Mouse (Mus musculus) CH12.LX (cell line): ENCODE measurements at regions not wholly inside any gene's neighbourhood (a gene's known extent, or its start where the extent isn't known, plus 50 kb on each side); places are given as distances from the start of the nearest gene placed in this dataset.

ENCODE experiments used
- DNase-seq: peaks from one replicate; pipeline ENCODE4 v3.0.0-alpha.2; 2013; ENCODE audit errors: extremely low read depth
- H3K27ac ChIP-seq: 2 replicates; pipeline ENCODE4 v1.5.1; 2012; ENCODE audit warnings: low read depth, mild to moderate bottlenecking, control low read depth, moderate library complexity; ENCODE audit not compliant: insufficient read depth
- H3K27me3 ChIP-seq: replicated peaks from 2 replicates; pipeline ENCODE3; 2012; ENCODE audit warnings: inconsistent platforms
- H3K36me3 ChIP-seq, 2 experiments: replicated peaks in 1 of 2; 2 replicates each; pipeline versions ENCODE3 to v1.6.1; 2012; ENCODE audit warnings: inconsistent platforms in 1 of 2, low read length in 1 of 2, mild to moderate bottlenecking in 1 of 2, mixed read lengths in 1 of 2, moderate library complexity in 1 of 2; ENCODE audit not compliant: control insufficient read depth in 1 of 2, insufficient read depth in 1 of 2
- H3K4me1 ChIP-seq, 2 experiments: 2 replicates each; pipeline ENCODE4 v1.6.1; 2012; ENCODE audit warnings: inconsistent platforms in 1 of 2, moderate library complexity in 1 of 2; ENCODE audit not compliant: insufficient read depth in 2 of 2, control insufficient read depth in 1 of 2
- H3K4me2 ChIP-seq: 2 replicates; pipeline ENCODE4 v1.6.1; 2012; ENCODE audit warnings: low read depth, mild to moderate bottlenecking, control low read depth; ENCODE audit not compliant: poor library complexity, insufficient read depth, severe bottlenecking
- H3K4me3 ChIP-seq, 3 experiments: fragments of 150-350 bp in 1 of 3; sonication (generic) in 1 of 3; replicated peaks in 1 of 3; 2 replicates each; pipeline versions ENCODE3 to v1.5.1; 2011 to 2012; ENCODE audit warnings: low read depth in 2 of 3, low read length in 2 of 3, mild to moderate bottlenecking in 2 of 3, moderate library complexity in 2 of 3, control low read depth in 1 of 3, improper control_type of control experiment in 1 of 3, inconsistent platforms in 1 of 3, mixed read lengths in 1 of 3; ENCODE audit not compliant: poor library complexity in 1 of 3
- H3K79me2 ChIP-seq: replicated peaks from 2 replicates; pipeline ENCODE4 v1.6.1; 2012; ENCODE audit warnings: mild to moderate bottlenecking, moderate library complexity; ENCODE audit not compliant: control insufficient read depth, poor library complexity, insufficient read depth, severe bottlenecking; ENCODE audit errors: extremely low read depth
- H3K9ac ChIP-seq: 2 replicates; pipeline ENCODE4 v1.6.1; 2012; ENCODE audit warnings: low read depth, mild to moderate bottlenecking, control low read depth, moderate library complexity; ENCODE audit not compliant: insufficient read depth
- H3K9me3 ChIP-seq: replicated peaks from 2 replicates; pipeline ENCODE3; 2012; ENCODE audit warnings: low read length, inconsistent platforms, mixed read lengths
- BHLHE40 ChIP-seq: IDR thresholded peaks from 2 replicates; pipeline ENCODE4 v1.6.1; 2011; ENCODE audit warnings: mild to moderate bottlenecking, low read depth, low read length, improper control_type of control experiment
- CHD2 ChIP-seq: IDR thresholded peaks from 2 replicates; pipeline ENCODE4 v1.6.1; 2011; ENCODE audit warnings: low read length, improper control_type of control experiment
- EP300 ChIP-seq: IDR thresholded peaks from 2 replicates; pipeline ENCODE4 v1.6.1; 2011; ENCODE audit warnings: low read length, improper control_type of control experiment
- ETS1 ChIP-seq: conservative IDR thresholded peaks from 2 replicates; pipeline ENCODE4 v1.6.1; 2012; ENCODE audit warnings: low read depth, mild to moderate bottlenecking, inconsistent platforms, low read length, improper control_type of control experiment, moderate library complexity
- GABPA ChIP-seq: IDR thresholded peaks from 2 replicates; pipeline ENCODE4 v1.6.1; 2012; ENCODE audit warnings: low read depth, low read length, improper control_type of control experiment, inconsistent platforms; ENCODE audit not compliant: insufficient replicate concordance
- HCFC1 ChIP-seq: IDR thresholded peaks from 2 replicates; pipeline ENCODE4 v1.6.1; 2012; ENCODE audit warnings: low read depth, mild to moderate bottlenecking, inconsistent platforms, low read length, improper control_type of control experiment
- IRF4 ChIP-seq: IDR thresholded peaks from 2 replicates; pipeline ENCODE4 v1.6.1; 2014; ENCODE audit warnings: low read depth, mild to moderate bottlenecking, inconsistent platforms, low read length, improper control_type of control experiment
- JUN ChIP-seq: IDR thresholded peaks from 2 replicates; pipeline ENCODE4 v1.6.1; 2011; ENCODE audit warnings: low read depth, mild to moderate bottlenecking, low read length, improper control_type of control experiment, moderate library complexity; ENCODE audit not compliant: insufficient read depth
- JUND ChIP-seq: conservative IDR thresholded peaks from 2 replicates; pipeline ENCODE4 v1.6.1; 2011; ENCODE audit warnings: low read depth, low read length, improper control_type of control experiment
- KAT2A ChIP-seq: IDR thresholded peaks from 2 replicates; pipeline ENCODE4 v1.6.1; 2012; ENCODE audit warnings: low read length, improper control_type of control experiment, inconsistent platforms; ENCODE audit not compliant: insufficient replicate concordance
- MAFK ChIP-seq: IDR thresholded peaks from 2 replicates; pipeline ENCODE4 v1.6.1; 2011; ENCODE audit warnings: low read length, improper control_type of control experiment; ENCODE audit not compliant: insufficient replicate concordance
- MAZ ChIP-seq: IDR thresholded peaks from 2 replicates; pipeline ENCODE4 v1.6.1; 2012; ENCODE audit warnings: low read depth, mild to moderate bottlenecking, inconsistent platforms, low read length, improper control_type of control experiment, moderate library complexity
- MEF2A ChIP-seq: IDR thresholded peaks from 2 replicates; pipeline ENCODE4 v1.6.1; 2014; ENCODE audit warnings: low read depth, mild to moderate bottlenecking, inconsistent platforms, low read length, improper control_type of control experiment, borderline replicate concordance
- MXI1 ChIP-seq: IDR thresholded peaks from 2 replicates; pipeline ENCODE4 v1.6.1; 2011; ENCODE audit warnings: mild to moderate bottlenecking, low read depth, low read length, improper control_type of control experiment
- MYC ChIP-seq: IDR thresholded peaks from 2 replicates; pipeline ENCODE4 v1.6.1; 2011; ENCODE audit warnings: low read depth, mild to moderate bottlenecking, improper control_type of control experiment, low read length
- NELFE ChIP-seq: IDR thresholded peaks from 2 replicates; pipeline ENCODE4 v1.6.1; 2011; ENCODE audit warnings: low read depth, low read length, improper control_type of control experiment
- NRF1 ChIP-seq: IDR thresholded peaks from 2 replicates; pipeline ENCODE4 v1.6.1; 2014; ENCODE audit warnings: low read depth, mild to moderate bottlenecking, inconsistent platforms, low read length, improper control_type of control experiment, moderate library complexity
- PAX5 ChIP-seq: IDR thresholded peaks from 2 replicates; pipeline ENCODE4 v1.6.1; 2012; ENCODE audit warnings: low read length, inconsistent platforms, mixed read lengths
- POLR2AphosphoS2 ChIP-seq: IDR thresholded peaks from 2 replicates; pipeline ENCODE4 v1.6.1; 2011; ENCODE audit warnings: low read depth, low read length, improper control_type of control experiment
- RAD21 ChIP-seq: IDR thresholded peaks from 2 replicates; pipeline ENCODE4 v1.6.1; 2011; ENCODE audit warnings: low read depth, mild to moderate bottlenecking, low read length, improper control_type of control experiment, moderate library complexity
- RCOR1 ChIP-seq: conservative IDR thresholded peaks from 2 replicates; pipeline ENCODE4 v1.6.1; 2012; ENCODE audit warnings: low read depth, mild to moderate bottlenecking, inconsistent platforms, low read length, improper control_type of control experiment
- TBP ChIP-seq: conservative IDR thresholded peaks from 2 replicates; pipeline ENCODE4 v1.6.1; 2011; ENCODE audit warnings: low read depth, low read length, improper control_type of control experiment
- UBTF ChIP-seq: IDR thresholded peaks from 2 replicates; pipeline ENCODE4 v1.6.1; 2012; ENCODE audit warnings: low read depth, mild to moderate bottlenecking, inconsistent platforms, low read length, improper control_type of control experiment, moderate library complexity
- USF1 ChIP-seq: IDR thresholded peaks from 2 replicates; pipeline ENCODE4 v1.6.1; 2014; ENCODE audit warnings: low read depth, mild to moderate bottlenecking, inconsistent platforms, low read length, improper control_type of control experiment
- ZC3H11A ChIP-seq: IDR thresholded peaks from 2 replicates; pipeline ENCODE4 v1.6.1; 2012; ENCODE audit warnings: low read depth, mild to moderate bottlenecking, inconsistent platforms, low read length, improper control_type of control experiment
- ZKSCAN1 ChIP-seq: IDR thresholded peaks from 2 replicates; pipeline ENCODE4 v1.6.1; 2012; ENCODE audit warnings: low read depth, inconsistent platforms, low read length, improper control_type of control experiment, borderline replicate concordance
- ZMIZ1 ChIP-seq: IDR thresholded peaks from 2 replicates; pipeline ENCODE4 v1.6.1; 2012; ENCODE audit warnings: low read depth, mild to moderate bottlenecking, inconsistent platforms, low read length, improper control_type of control experiment
- dilution Hi-C: fragments of 300-500 bp; cut with MboI; formaldehyde crosslinking; loops from 2 replicates; pipeline ENCODE4 v1.14.3; 2020; ENCODE audit warnings: low sequenced_read_pairs; ENCODE audit not compliant: extremely low pct_unique_long_range_greater_than_20kb, extremely low pct_ligation_motif_present
- in situ Hi-C: fragments of 300-500 bp; cut with MboI; formaldehyde crosslinking; loops from 3 replicates; pipeline ENCODE4 v1.14.3; 2019; ENCODE audit warnings: low sequenced_read_pairs, low pct_ligation_motif_present, low pct_unique_long_range_greater_than_20kb, mixed read lengths

- Histone ChIP-seq H3K4me2 (no peak overlapping the region), H3K4me1 (no peaks in the 10 kb centered on the region), H3K79me2 (no peaks in the 10 kb centered on the region), H3K9ac (no peak overlapping the region), H3K4me3 (no peak overlapping the region), H3K36me3 (no peaks in the 10 kb centered on the region), H3K9me3 (peaks cover 95% of the 10 kb centered on the region), H3K27me3 (no peaks in the 10 kb centered on the region), H3K27ac (no peak overlapping the region)
- dilution Hi-C loops (no loop called here), in situ Hi-C loops (no loop called here)
- TF ChIP-seq MAFK (no peak), JUN (no peak), UBTF (no peak), MXI1 (no peak), NRF1 (no peak), TBP (no peak), ZC3H11A (no peak), BHLHE40 (no peak), GABPA (no peak), PAX5 (no peak), POLR2AphosphoS2 (no peak), RCOR1 (no peak), ETS1 (no peak), IRF4 (no peak), KAT2A (no peak), MEF2A (no peak), USF1 (no peak), MYC (no peak), HCFC1 (no peak)
- no peak for DNase-seq
These were observed 341.5 kb upstream of the Tbx3 start for GRCm38 (mm10) chr5:119328971-119329370.

DNA sequence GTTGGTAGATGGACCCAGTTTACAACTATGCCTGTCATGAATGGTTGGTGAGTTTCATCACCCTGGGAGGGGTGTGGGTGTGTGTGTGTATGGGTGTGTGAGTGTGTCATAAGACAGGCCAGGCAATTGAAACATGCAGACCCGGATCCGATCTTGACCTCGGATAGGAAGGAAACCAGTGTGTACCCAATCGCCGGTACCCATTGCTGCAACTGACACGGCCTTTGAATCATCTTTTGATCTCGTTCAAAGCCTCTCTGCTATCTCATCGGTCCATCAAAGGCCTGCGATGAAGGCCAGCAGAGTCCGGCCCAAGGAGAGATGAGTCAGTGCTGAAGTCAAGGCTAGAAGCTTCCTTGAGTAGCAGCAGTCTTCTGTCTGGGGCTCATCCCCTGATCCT is 341.1 kb upstream of the Tbx3 start:
- Histone ChIP-seq H3K79me2 (no peaks in the 10 kb centered on the region), H3K4me3 (no peak overlapping the region)

More for the DNA sequence above, 341.1 kb upstream of the Tbx3 start:
- Histone ChIP-seq H3K27ac (no peak overlapping the region), H3K4me2 (no peak overlapping the region), H3K9ac (no peak overlapping the region), H3K27me3 (no peaks in the 10 kb centered on the region), H3K9me3 (peaks cover 92% of the 10 kb centered on the region), H3K4me1 (no peaks in the 10 kb centered on the region), H3K36me3 (no peaks in the 10 kb centered on the region)
- in situ Hi-C loops (no loop called here), dilution Hi-C loops (no loop called here)
- TF ChIP-seq NELFE (no peak), CHD2 (no peak), BHLHE40 (no peak), EP300 (no peak), JUND (no peak), MXI1 (no peak), IRF4 (no peak), GABPA (no peak), MAZ (no peak), HCFC1 (no peak), ZKSCAN1 (no peak), RAD21 (no peak), POLR2AphosphoS2 (no peak), ZMIZ1 (no peak), PAX5 (no peak), MAFK (no peak)
- no peak for DNase-seq
